In the genomic region with DNA sequence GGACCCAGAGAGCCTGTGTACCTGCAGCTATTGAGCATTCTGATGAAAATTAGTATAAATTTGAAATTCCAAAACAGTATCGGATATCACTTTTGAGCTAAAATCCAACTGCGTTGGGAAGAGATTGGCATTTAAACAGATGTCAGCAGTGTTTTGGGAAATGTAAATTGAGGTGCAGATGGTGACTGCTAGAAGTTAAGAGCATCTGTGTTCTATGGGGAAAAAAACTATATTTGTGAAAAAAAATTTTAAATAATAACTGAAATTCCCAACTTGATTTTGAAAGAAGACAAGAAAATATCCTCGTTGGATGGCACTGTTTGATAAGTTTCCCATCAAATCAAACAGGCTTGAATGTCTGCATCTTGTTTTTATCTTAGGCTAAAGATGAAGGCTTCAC, we compare ENCODE assay signal across 24 mouse cellular contexts.
DNase-seq lines count a peak whose midpoint lies in the region; ATAC-seq and TF ChIP-seq lines count a peak whose summit lies in the region.
"Had no signal": no experiment of that assay in that cellular context is flagged by ENCODE, and none has a peak within 500 bp of the region (broad histone marks: within the 10 kb centered on the region; RNA-seq: fewer than 3 reads in every experiment).

No protein-coding gene starts in this region.

- peak in 1 of 2 experiments; percentile 26 for DNase-seq in layer of hippocampus, adult 2 months (ENCODE audit: low spot score in 2 of 2)
- no peak for DNase-seq in layer of hippocampus, postnatal 36 days
- DNase-seq in brain, adult 2 months (ENCODE audit: low read depth, low spot score), result peak; percentile 42
- no peak for DNase-seq in lung, postnatal 0 days (ENCODE audit: low spot score)
- DNase-seq: adrenal gland, postnatal 10 days; adrenal gland, postnatal 36 days; B cell, adult 2 months; cerebellum, adult 11 months; cerebellum, adult 2 months; cerebellum, adult 9-11 months; cerebellum, postnatal 25 days; gastrocnemius, adult 2 months; gastrocnemius, postnatal 14 days; heart, adult 11 months had no signal

- no peaks in the 10 kb centered on the region for H3K36me3 ChIP-seq in forebrain, embryonic 15.5 days
- no peaks in the 10 kb centered on the region for H3K36me3 ChIP-seq in forebrain, embryonic 16.5 days (ENCODE audit: control insufficient read depth, insufficient read depth)
- no peaks in the 10 kb centered on the region for H3K36me3 ChIP-seq in lung, postnatal 0 days (ENCODE audit: insufficient read depth, low read length)
- H3K36me3 ChIP-seq: embryonic facial prominence, embryonic 12.5 days; embryonic facial prominence, embryonic 15.5 days; G1E; hindbrain, embryonic 12.5 days; hindbrain, embryonic 15.5 days had no signal

- H3K9ac ChIP-seq in forebrain, embryonic 15.5 days (replicated peaks), result no peak overlapping the region
- no peak overlapping the region for H3K9ac ChIP-seq in forebrain, embryonic 16.5 days (replicated peaks; ENCODE audit: low read depth, low read length)
- no peak overlapping the region for H3K9ac ChIP-seq in lung, postnatal 0 days (replicated peaks; ENCODE audit: low read depth)
- H3K9ac ChIP-seq: embryonic facial prominence, embryonic 12.5 days; embryonic facial prominence, embryonic 15.5 days; hindbrain, embryonic 12.5 days; hindbrain, embryonic 15.5 days had no signal

- no peaks in the 10 kb centered on the region for H3K9me3 ChIP-seq in forebrain, embryonic 15.5 days
- no peaks in the 10 kb centered on the region for H3K9me3 ChIP-seq in forebrain, embryonic 16.5 days (ENCODE audit: control insufficient read depth, low read length)
- H3K9me3 ChIP-seq in lung, postnatal 0 days (ENCODE audit: low read length), result no peaks in the 10 kb centered on the region
- H3K9me3 ChIP-seq: embryonic facial prominence, embryonic 12.5 days; embryonic facial prominence, embryonic 15.5 days; hindbrain, embryonic 12.5 days; hindbrain, embryonic 15.5 days had no signal

- no peak overlapping the region for H3K4me2 ChIP-seq in forebrain, embryonic 15.5 days (replicated peaks)
- no peak overlapping the region for H3K4me2 ChIP-seq in forebrain, embryonic 16.5 days (ENCODE audit: low read length)
- H3K4me2 ChIP-seq in lung, postnatal 0 days (replicated peaks; ENCODE audit: low read depth, low read length), result no peak overlapping the region
- H3K4me2 ChIP-seq: embryonic facial prominence, embryonic 12.5 days; embryonic facial prominence, embryonic 15.5 days; heart, embryonic 11.5 days; hindbrain, embryonic 12.5 days; hindbrain, embryonic 15.5 days had no signal

- TF ChIP-seq EP300 in lung, postnatal 0 days (IDR thresholded peaks at IDR 0.05), result no peak

- TF ChIP-seq CTCF in layer of hippocampus, adult 2 months (conservative IDR thresholded peaks at IDR 0.05), result peak; percentile 49
- no peak for TF ChIP-seq CTCF in lung, postnatal 0 days (IDR thresholded peaks at IDR 0.05)

- H3K4me1 ChIP-seq in forebrain, embryonic 15.5 days, result peaks cover 6% of the 10 kb centered on the region
- H3K4me1 ChIP-seq in forebrain, embryonic 16.5 days (replicated peaks; ENCODE audit: control insufficient read depth, insufficient read depth, low read length), result peaks cover 5% of the 10 kb centered on the region; the same call in 1 of the 2 replicates
- H3K4me1 ChIP-seq in lung, postnatal 0 days (ENCODE audit: insufficient read depth, low read depth, low read length), result no peaks in the 10 kb centered on the region
- H3K4me1 ChIP-seq: embryonic facial prominence, embryonic 12.5 days; embryonic facial prominence, embryonic 15.5 days had no signal

- no peaks in the 10 kb centered on the region for H3K27me3 ChIP-seq in forebrain, embryonic 15.5 days
- no peaks in the 10 kb centered on the region for H3K27me3 ChIP-seq in forebrain, embryonic 16.5 days (replicated peaks; ENCODE audit: control insufficient read depth, insufficient read depth, low read length)
- no peaks in the 10 kb centered on the region for H3K27me3 ChIP-seq in lung, postnatal 0 days (replicated peaks; ENCODE audit: insufficient read depth, low read length)
- H3K27me3 ChIP-seq: CH12.LX; embryonic facial prominence, embryonic 12.5 days; embryonic facial prominence, embryonic 15.5 days; hindbrain, embryonic 12.5 days; hindbrain, embryonic 15.5 days had no signal

- no peak overlapping the region for H3K4me3 ChIP-seq in forebrain, embryonic 15.5 days
- H3K4me3 ChIP-seq in forebrain, embryonic 16.5 days (replicated peaks; ENCODE audit: low read length), result no peak overlapping the region
- H3K4me3 ChIP-seq in layer of hippocampus, adult 2 months, result no peak overlapping the region
- no peak overlapping the region for H3K4me3 ChIP-seq in lung, postnatal 0 days (ENCODE audit: low read depth, low read length)
- H3K4me3 ChIP-seq: embryonic facial prominence, embryonic 12.5 days; embryonic facial prominence, embryonic 15.5 days; gastrocnemius, adult 2 months; hindbrain, embryonic 12.5 days; hindbrain, embryonic 15.5 days had no signal

- no peak for ATAC-seq in forebrain, embryonic 15.5 days (replicated peaks)
- no peak for ATAC-seq in forebrain, embryonic 16.5 days
- ATAC-seq in lung, postnatal 0 days, result no peak
- ATAC-seq: Patski had no signal

- WGBS in forebrain, embryonic 15.5 days, result 75% methylated on average over 3 of the region's 3 CpGs
- WGBS in forebrain, embryonic 16.5 days, result 69% methylated on average over 3 of the region's 3 CpGs
- WGBS in lung, postnatal 0 days, result 85% methylated on average over 3 of the region's 3 CpGs

- H3K27ac ChIP-seq in forebrain, embryonic 15.5 days (replicated peaks), result 0 out of 2 replicates have a peak overlapping the region, but pooled peaks have one; percentile 31
- H3K27ac ChIP-seq in forebrain, embryonic 16.5 days (ENCODE audit: low read length), result no peak overlapping the region
- H3K27ac ChIP-seq in layer of hippocampus, adult 2 months, result peak overlapping the region; percentile 73
- no peak overlapping the region for H3K27ac ChIP-seq in lung, postnatal 0 days (ENCODE audit: low read length)
- H3K27ac ChIP-seq: embryonic facial prominence, embryonic 12.5 days; embryonic facial prominence, embryonic 15.5 days; gastrocnemius, adult 2 months; hindbrain, embryonic 12.5 days; hindbrain, embryonic 15.5 days had no signal

Comparison
In these comparisons a context has a peak if more than half of its experiments do, and no peak if none do; other contexts are left out.
1. H3K27ac ChIP-seq: peak in forebrain, embryonic 15.5 days (single experiment) and layer of hippocampus, adult 2 months (single experiment); none in forebrain, embryonic 16.5 days (single experiment) and lung, postnatal 0 days (single experiment).